Mouse (Mus musculus) neural tube, embryonic 15.5 days (tissue): Measurements from ENCODE around the gene Lgals4. TPM values are rescaled to one million over a fixed set of nuclear protein-coding genes. Genes with fewer than 3 reads are reported as not detected.
"Not testable (repeated sequence)": the region's sequence is repeated elsewhere in the genome, so short reads cannot be mapped to it uniquely, and the experiment has no call there.

ENCODE experiments used
- ATAC-seq: fragments of 200-750 bp; cut with Nextera tagmentation; 2 replicates; pipeline ENCODE4 v1.8.0; 2017; ENCODE audit warnings: mild to moderate bottlenecking, moderate TSS enrichment, moderate library complexity; ENCODE audit not compliant: low FRiP score
- H3K27ac ChIP-seq: fragments of 300-500 bp; sonication (generic); replicated peaks from 2 replicates; pipeline ENCODE4 v1.5.1; 2015; ENCODE audit warnings: mild to moderate bottlenecking, inconsistent platforms
- H3K27me3 ChIP-seq: fragments of 300-500 bp; sonication (generic); replicated peaks from 2 replicates; pipeline ENCODE4 v1.6.1; 2015; ENCODE audit warnings: inconsistent platforms
- H3K36me3 ChIP-seq: fragments of 300-500 bp; sonication (generic); 2 replicates; pipeline ENCODE4 v1.6.1; 2015; ENCODE audit warnings: inconsistent platforms
- H3K4me1 ChIP-seq: fragments of 300-500 bp; sonication (generic); 2 replicates; pipeline ENCODE4 v1.6.1; 2015; ENCODE audit warnings: inconsistent platforms
- H3K4me2 ChIP-seq: fragments of 300-500 bp; sonication (generic); 2 replicates; pipeline ENCODE4 v1.6.1; 2015; ENCODE audit warnings: inconsistent platforms, mild to moderate bottlenecking, moderate library complexity
- H3K4me3 ChIP-seq: fragments of 300-500 bp; sonication (generic); replicated peaks from 2 replicates; pipeline ENCODE4 v1.5.1; 2015; ENCODE audit warnings: mild to moderate bottlenecking, inconsistent platforms
- H3K9ac ChIP-seq: fragments of 300-500 bp; sonication (generic); replicated peaks from 2 replicates; pipeline ENCODE4 v1.6.1; 2015; ENCODE audit warnings: mild to moderate bottlenecking, inconsistent platforms
- H3K9me3 ChIP-seq: fragments of 300-500 bp; sonication (generic); replicated peaks from 2 replicates; pipeline ENCODE4 v1.6.1; 2016; ENCODE audit warnings: inconsistent platforms
- WGBS: fragments of 180-500 bp; shearing (Covaris S2); methylation state at CpG from one replicate; pipeline ENCODE4 v1.1.7; 2015; ENCODE audit warnings: mixed read lengths; 5-methylcytosine and 5-hydroxymethylcytosine counted together
- polyA plus RNA-seq: library from polyadenylated mRNA; unstranded; fragments of >200 nt; fragmentation: Nextera tagmentation; extraction: Ambion mirVana; gene quantifications from 2 replicates; pipeline ENCODE4 v1.2.1, GENCODE M21; 2015

Lgals4 gene
- polyA plus RNA-seq, 1 experiment from 2014 or later, result 5.4 TPM

- ATAC-seq, result no peak
- Histone ChIP-seq H3K4me2 (no peak overlapping the region), H3K36me3 (no peaks in the 10 kb centered on the region), H3K4me1 (no peaks in the 10 kb centered on the region), H3K9ac (no peak overlapping the region), H3K27ac (no peak overlapping the region), H3K27me3 (no peaks in the 10 kb centered on the region), H3K9me3 (no peaks in the 10 kb centered on the region), H3K4me3 (no peak overlapping the region)
- 85% methylated on average over 7 of the region's 7 CpGs for WGBS
Measured at GRCm38 (mm10) chr7:28877155-28877554, 43.5 kb downstream of the Lgals4 start.

GRCm38 (mm10) chr7:28877856-28878255, 44.2 kb downstream of the Lgals4 start:
- Histone ChIP-seq H3K27ac (no peak overlapping the region), H3K4me1 (no peaks in the 10 kb centered on the region), H3K36me3 (no peaks in the 10 kb centered on the region), H3K9ac (no peak overlapping the region), H3K4me2 (no peak overlapping the region), H3K4me3 (no peak overlapping the region), H3K27me3 (no peaks in the 10 kb centered on the region), H3K9me3 (no peaks in the 10 kb centered on the region)
- ATAC-seq, result no peak
- WGBS, result 79% methylated on average over 4 of the region's 4 CpGs

- H3K4me1 ChIP-seq, result no peaks in the 10 kb centered on the region
- H3K36me3 ChIP-seq, result no peaks in the 10 kb centered on the region
- H3K27me3 ChIP-seq, result no peaks in the 10 kb centered on the region
- no peak for ATAC-seq
- WGBS, result 78% methylated on average over 7 of the region's 7 CpGs
- no peak overlapping the region for H3K4me2 ChIP-seq
- H3K9me3 ChIP-seq, result no peaks in the 10 kb centered on the region
- no peak overlapping the region for H3K4me3 ChIP-seq
- no peak overlapping the region for H3K9ac ChIP-seq
- H3K27ac ChIP-seq, result no peak overlapping the region
Measured at GRCm38 (mm10) chr7:28879606-28880005, 46.0 kb downstream of the Lgals4 start.

GRCm38 (mm10) chr7:28880554-28880953, 46.9 kb downstream of the Lgals4 start:
- Histone ChIP-seq H3K4me2 (no peak overlapping the region), H3K27me3 (no peaks in the 10 kb centered on the region), H3K9me3 (no peaks in the 10 kb centered on the region), H3K27ac (no peak overlapping the region), H3K4me3 (no peak overlapping the region), H3K9ac (no peak overlapping the region), H3K4me1 (no peaks in the 10 kb centered on the region), H3K36me3 (no peaks in the 10 kb centered on the region)
- WGBS, result 80% methylated on average over 10 of the region's 10 CpGs
- ATAC-seq, result no peak

- Histone ChIP-seq H3K36me3 (no peaks in the 10 kb centered on the region), H3K4me3 (no peak within 1 kb of the TSS), H3K4me1 (no peaks in the 10 kb centered on the region), H3K9me3 (no peaks in the 10 kb centered on the region), H3K9ac (no peak within 1 kb of the TSS), H3K27ac (no peak within 1 kb of the TSS), H3K27me3 (no peaks in the 10 kb centered on the region), H3K4me2 (no peak within 1 kb of the TSS)
- no peak for ATAC-seq
- 29% methylated on average over 13 of the region's 13 CpGs for WGBS
Measured at GRCm38 (mm10) chr7:28881199-28881598, 47.5 kb downstream of the Lgals4 start, which contains the start of gene Capn12. Gene Capn12 (plus strand): TSS chr7:28881422.

GRCm38 (mm10) chr7:28883039-28883438, 49.4 kb downstream of the Lgals4 start:
- Histone ChIP-seq H3K9ac (no peak overlapping the region), H3K27ac (no peak overlapping the region), H3K4me2 (no peak overlapping the region), H3K36me3 (no peaks in the 10 kb centered on the region), H3K9me3 (no peaks in the 10 kb centered on the region), H3K4me1 (no peaks in the 10 kb centered on the region), H3K4me3 (no peak overlapping the region), H3K27me3 (peaks cover 11% of the 10 kb centered on the region)
- WGBS, result 77% methylated on average over 11 of the region's 11 CpGs
- no peak for ATAC-seq

- not testable (repeated sequence) for H3K4me2 ChIP-seq, H3K27ac ChIP-seq, ATAC-seq, H3K4me1 ChIP-seq, H3K4me3 ChIP-seq, H3K36me3 ChIP-seq, H3K9ac ChIP-seq, H3K9me3 ChIP-seq
- peaks cover 17% of the 10 kb centered on the region for H3K27me3 ChIP-seq
- whole genome bisulfite sequencing, result 89% methylated on average over 4 of the region's 4 CpGs
Measured at GRCm38 (mm10) chr7:28883704-28884103, 50.0 kb downstream of the Lgals4 start.

- Histone ChIP-seq H3K9me3 (no peaks in the 10 kb centered on the region), H3K9ac (no peak overlapping the region), H3K27me3 (peaks cover 36% of the 10 kb centered on the region), H3K4me2 (no peak overlapping the region), H3K4me3 (no peak overlapping the region), H3K36me3 (0 out of 2 replicates have a peak, but pooled peaks cover 7% of the 10 kb centered on the region), H3K4me1 (peaks cover 8% of the 10 kb centered on the region), H3K27ac (no peak overlapping the region)
- no peak for ATAC-seq
- WGBS, result 25% methylated on average over 14 of the region's 14 CpGs
Measured at GRCm38 (mm10) chr7:28886486-28886885, 52.8 kb downstream of the Lgals4 start.

GRCm38 (mm10) chr7:28888701-28889161, 55.1 kb downstream of the Lgals4 start:
- peak; percentile 65 for ATAC-seq
- Histone ChIP-seq H3K9me3 (no peaks in the 10 kb centered on the region), H3K4me1 (peaks cover 8% of the 10 kb centered on the region), H3K27me3 (peaks cover 36% of the 10 kb centered on the region), H3K9ac (0 out of 2 replicates have a peak overlapping the region, but pooled peaks have one; percentile 4), H3K4me3 (peak overlapping the region; percentile 41), H3K36me3 (peaks cover 25% of the 10 kb centered on the region), H3K27ac (no peak overlapping the region), H3K4me2 (peak overlapping the region; percentile 58)
- WGBS, result 3% methylated on average over 27 of the region's 27 CpGs

Other genes starting within 250 kb of the Lgals4 start
- 20.3 and 22.8 TPM in 2 replicates for gene Samd4b, start 235.7 kb upstream of the Lgals4 start, polyA plus RNA-seq
- 16.0 and 23.1 TPM in 2 replicates for gene Pak4, start 235.7 kb upstream of the Lgals4 start, polyA plus RNA-seq
- gene Acp7, start 202.5 kb upstream of the Lgals4 start, polyA plus RNA-seq, result 0.09 and 0.10 TPM in 2 replicates
- gene Fbxo27, start 141.0 kb upstream of the Lgals4 start, polyA plus RNA-seq, result 10.2 and 10.5 TPM in 2 replicates
- gene Fbxo17, start 117.0 kb upstream of the Lgals4 start, polyA plus RNA-seq, result 5.4 and 6.3 TPM in 2 replicates
- gene Mrps12, start 92.0 kb upstream of the Lgals4 start, polyA plus RNA-seq, result 116 and 124 TPM in 2 replicates
- 19.7 and 23.3 TPM in 2 replicates for gene Sars2, start 91.9 kb upstream of the Lgals4 start, polyA plus RNA-seq
- 0.78 and 0.88 TPM in 2 replicates for gene Ccer2, start 77.7 kb upstream of the Lgals4 start, polyA plus RNA-seq
- gene Sirt2, start 67.1 kb upstream of the Lgals4 start, polyA plus RNA-seq, result 106 and 114 TPM in 2 replicates
- 75.9 and 77.6 TPM in 2 replicates for gene Nfkbib, start 66.3 kb upstream of the Lgals4 start, polyA plus RNA-seq
- 2.9 and 7.0 TPM in 2 replicates for gene Rinl, start 44.9 kb upstream of the Lgals4 start, polyA plus RNA-seq
- 158 and 164 TPM in 2 replicates for gene Hnrnpl, start 25.3 kb upstream of the Lgals4 start, polyA plus RNA-seq
- 91.4 and 114 TPM in 2 replicates for gene Ech1, start 8.6 kb upstream of the Lgals4 start, polyA plus RNA-seq
- gene Lgals7, start 30.0 kb downstream of the Lgals4 start, polyA plus RNA-seq, result 3.3 and 4.8 TPM in 2 replicates
- gene Capn12, start 47.6 kb downstream of the Lgals4 start, polyA plus RNA-seq, result 0.35 and 0.60 TPM in 2 replicates
- gene Actn4, start 128.5 kb downstream of the Lgals4 start, polyA plus RNA-seq, result 141 and 177 TPM in 2 replicates
- 306 and 324 TPM in 2 replicates for gene Eif3k, start 148.0 kb downstream of the Lgals4 start, polyA plus RNA-seq
- gene Map4k1, start 148.2 kb downstream of the Lgals4 start, polyA plus RNA-seq, result 10.3 and 19.2 TPM in 2 replicates